Mouse (Mus musculus) MEL (cell line): ENCODE measurements around the gene Tert.

ENCODE experiments used
- CHD1 ChIP-seq: IDR thresholded peaks from 2 replicates; pipeline ENCODE4 v1.6.1; 2012; ENCODE audit warnings: low read depth, mild to moderate bottlenecking, inconsistent platforms, low read length, improper control_type of control experiment
- CTCF ChIP-seq, 3 experiments: IDR thresholded peaks in 2 of 3; conservative IDR thresholded peaks in 1 of 3; 2 replicates each; pipeline ENCODE4 v1.5.1; 2011 to 2012; ENCODE audit warnings: low read length in 3 of 3, low read depth in 2 of 3, mild to moderate bottlenecking in 2 of 3, improper control_type of control experiment in 1 of 3, inconsistent platforms in 1 of 3, mixed read lengths in 1 of 3, moderate library complexity in 1 of 3; ENCODE audit not compliant: control insufficient read depth in 1 of 3, insufficient read depth in 1 of 3, poor library complexity in 1 of 3, severe bottlenecking in 1 of 3
- E2F4 ChIP-seq: IDR thresholded peaks from 2 replicates; pipeline ENCODE4 v1.6.1; 2011; ENCODE audit warnings: low read depth, low read length, improper control_type of control experiment, borderline replicate concordance
- GABPA ChIP-seq: IDR thresholded peaks from 2 replicates; pipeline ENCODE4 v1.6.1; 2012; ENCODE audit warnings: low read depth, mild to moderate bottlenecking, inconsistent platforms, low read length, improper control_type of control experiment, moderate library complexity
- JUND ChIP-seq: IDR thresholded peaks from 2 replicates; pipeline ENCODE4 v1.6.1; 2011; ENCODE audit warnings: low read depth, mild to moderate bottlenecking, improper control_type of control experiment, low read length
- KAT2A ChIP-seq: conservative IDR thresholded peaks from 2 replicates; pipeline ENCODE4 v1.6.1; 2012; ENCODE audit warnings: low read depth, low read length, improper control_type of control experiment, inconsistent platforms
- MAFK ChIP-seq: IDR thresholded peaks from 2 replicates; pipeline ENCODE4 v1.6.1; 2011; ENCODE audit warnings: low read depth, mild to moderate bottlenecking, low read length, improper control_type of control experiment, borderline replicate concordance
- NELFE ChIP-seq: IDR thresholded peaks from 2 replicates; pipeline ENCODE4 v1.6.1; 2011; ENCODE audit warnings: low read depth, low read length, improper control_type of control experiment
- TCF12 ChIP-seq: IDR thresholded peaks from 2 replicates; pipeline ENCODE4 v1.6.1; 2014; ENCODE audit warnings: low read depth, mild to moderate bottlenecking, inconsistent platforms, low read length, improper control_type of control experiment, moderate library complexity

DNA sequence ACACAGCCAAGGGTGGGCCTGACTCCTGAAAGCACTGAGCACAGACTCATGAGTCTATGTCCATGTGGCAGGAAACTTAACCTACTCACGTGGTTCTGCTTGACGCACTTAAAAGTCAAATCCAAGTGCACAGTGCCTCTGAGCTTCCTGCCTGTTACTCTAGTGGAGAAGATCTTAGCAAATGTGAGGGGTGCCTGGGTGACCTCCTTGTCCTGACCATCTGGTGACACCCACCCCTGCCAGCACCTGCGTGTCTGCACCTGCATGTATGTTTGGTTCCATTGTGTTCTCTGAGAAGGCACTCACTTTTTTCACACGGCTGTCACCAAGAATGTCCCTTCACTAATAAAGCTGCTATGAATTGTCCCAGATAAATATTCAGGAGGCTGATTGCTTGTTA is 14.6 kb downstream of the Tert start:
- TF ChIP-seq MAFK, result no peak
- no peak for TF ChIP-seq KAT2A
- no peak for TF ChIP-seq CHD1
- no peak for TF ChIP-seq GABPA
- no peak for TF ChIP-seq NELFE
- no peak for TF ChIP-seq CTCF (IDR thresholded peaks at IDR 0.05 in 2 of 3, conservative IDR thresholded peaks at IDR 0.05 in 1 of 3; ENCODE audit: control insufficient read depth in 1 of 3, insufficient read depth in 1 of 3, low read depth in 2 of 3, low read length in 3 of 3, poor library complexity in 1 of 3, severe bottlenecking in 1 of 3)
- no peak for TF ChIP-seq JUND
- no peak for TF ChIP-seq E2F4
- TF ChIP-seq TCF12, result no peak
